In the genomic region with DNA sequence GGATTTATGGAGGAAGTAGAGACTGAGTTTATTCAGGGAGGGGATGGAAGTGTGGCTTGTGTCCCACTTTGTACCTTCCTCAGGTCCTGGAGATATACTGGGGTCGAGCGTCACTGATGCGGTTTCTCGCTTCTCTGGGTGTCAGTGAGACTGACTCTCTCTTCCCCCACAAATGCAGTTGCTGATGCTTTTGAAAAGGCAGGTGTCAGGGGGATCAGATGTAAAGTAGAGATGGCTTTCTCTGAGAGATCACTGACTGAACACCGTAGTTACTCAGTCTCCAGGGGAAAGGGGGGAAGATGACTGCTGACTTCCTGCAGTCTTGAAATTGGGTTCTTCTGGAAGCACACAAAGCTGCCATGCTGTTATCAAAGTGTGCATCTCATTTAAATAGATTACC, we compare ENCODE assay signal across 13 mouse cellular contexts.
"Had no signal": no experiment of that assay in that cellular context is flagged by ENCODE, and none has a peak within 500 bp of the region (broad histone marks: within the 10 kb centered on the region; RNA-seq: fewer than 3 reads in every experiment).

No protein-coding gene starts in this region.

- H3K9ac ChIP-seq: intestine, embryonic 15.5 days; limb, embryonic 15.5 days; liver, embryonic 12.5 days; lung, embryonic 14.5 days; midbrain, embryonic 12.5 days had no signal

- H3K4me3 ChIP-seq: intestine, embryonic 15.5 days; limb, embryonic 15.5 days; liver, embryonic 12.5 days; midbrain, embryonic 12.5 days had no signal

- DNase-seq: kidney, adult 18-20 months; kidney, postnatal 10 days; kidney, postnatal 4 days; lung, embryonic 14.5 days; lung, postnatal 10 days; lung, postnatal 4 days; right cerebral cortex, adult 18-20 months; right cerebral cortex, postnatal 25 days had no signal

- H3K4me2 ChIP-seq: intestine, embryonic 15.5 days; limb, embryonic 15.5 days; liver, embryonic 12.5 days; lung, embryonic 14.5 days; midbrain, embryonic 12.5 days had no signal

- ATAC-seq: hindbrain, postnatal 0 days; intestine, embryonic 15.5 days; liver, embryonic 12.5 days had no signal

- H3K9me3 ChIP-seq: intestine, embryonic 15.5 days; limb, embryonic 15.5 days; liver, embryonic 12.5 days; midbrain, embryonic 12.5 days had no signal

- H3K36me3 ChIP-seq: intestine, embryonic 15.5 days; limb, embryonic 15.5 days; liver, embryonic 12.5 days; midbrain, embryonic 12.5 days had no signal

- H3K27me3 ChIP-seq: intestine, embryonic 15.5 days; limb, embryonic 15.5 days; liver, embryonic 12.5 days; midbrain, embryonic 12.5 days had no signal

- H3K27ac ChIP-seq: hindbrain, postnatal 0 days; intestine, embryonic 15.5 days; limb, embryonic 15.5 days; liver, embryonic 12.5 days; midbrain, embryonic 12.5 days had no signal
